Mouse (Mus musculus) gastrocnemius, postnatal 10 days (tissue): ENCODE results near the gene Gm17349. TPM values are rescaled to one million over a fixed set of nuclear protein-coding genes. Genes with fewer than 3 reads are reported as not detected.

Source experiments
- DNase-seq: peaks from one replicate; pipeline ENCODE4 v3.0.0; 2021; ENCODE audit warnings: mixed read lengths
- total RNA-seq, 2 experiments: library from RNA; stranded (reverse); gene quantifications; 2 replicates each; pipeline ENCODE4 v1.2.3; 2021

Gene Gm17349
- total RNA-seq, 2 experiments from 2014 or later: 2.4 TPM; not detected in 1

DNA sequence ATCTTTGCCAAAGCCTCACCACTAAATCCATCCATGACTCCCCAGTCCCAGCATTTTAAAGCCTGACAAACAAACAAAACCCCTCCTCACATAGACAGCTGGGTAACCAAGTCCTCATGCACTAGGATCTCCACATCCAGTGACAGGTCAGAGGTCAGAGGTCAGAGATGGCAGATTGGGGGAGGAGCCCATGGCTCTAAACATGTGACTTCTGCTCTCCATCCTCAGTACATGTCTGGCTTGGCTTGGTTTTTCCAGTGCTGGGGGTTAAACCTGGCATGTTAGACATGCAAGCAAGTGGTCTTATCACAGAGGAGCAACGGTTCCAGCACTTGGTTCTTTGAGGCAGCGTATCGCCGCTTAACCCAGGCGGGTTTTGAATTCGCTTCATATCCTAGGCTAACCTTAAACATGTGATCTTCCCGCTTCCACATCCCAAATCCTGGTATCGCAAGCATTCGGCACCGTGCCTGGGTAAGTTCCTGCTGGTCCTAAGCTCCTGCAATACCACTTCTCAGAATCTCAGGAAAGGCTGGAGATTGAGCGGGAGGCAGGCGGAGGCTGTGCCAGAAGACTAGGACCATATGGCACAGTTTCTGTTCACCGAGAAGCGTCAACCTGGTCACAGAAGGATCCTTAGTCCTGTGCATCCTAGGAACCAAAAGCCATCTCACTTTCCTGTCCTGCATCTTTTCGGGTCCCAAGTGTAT lies 44.0 kb downstream of the Gm17349 start:
- no peak for DNase-seq

DNA sequence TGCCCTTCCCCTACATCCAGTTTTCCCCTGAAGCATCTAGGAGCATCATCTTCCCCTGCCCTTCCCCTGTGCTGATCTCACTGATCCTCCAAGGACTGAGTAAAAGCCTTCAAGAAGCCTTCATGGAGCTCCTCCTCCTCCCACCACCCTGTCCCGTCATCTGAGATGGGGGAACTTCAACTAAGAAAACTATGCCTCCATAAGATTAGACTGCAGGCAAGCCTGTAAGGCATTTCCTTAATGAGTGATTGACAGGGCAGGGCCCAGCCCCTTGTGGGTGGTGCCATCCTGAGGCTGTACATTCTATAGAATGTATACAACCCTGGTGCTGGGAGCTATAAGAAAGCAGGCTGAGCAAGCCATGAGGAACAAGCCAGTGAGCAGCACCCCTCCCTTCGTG lies 46.9 kb downstream of the Gm17349 start:
- no peak for DNase-seq

DNA sequence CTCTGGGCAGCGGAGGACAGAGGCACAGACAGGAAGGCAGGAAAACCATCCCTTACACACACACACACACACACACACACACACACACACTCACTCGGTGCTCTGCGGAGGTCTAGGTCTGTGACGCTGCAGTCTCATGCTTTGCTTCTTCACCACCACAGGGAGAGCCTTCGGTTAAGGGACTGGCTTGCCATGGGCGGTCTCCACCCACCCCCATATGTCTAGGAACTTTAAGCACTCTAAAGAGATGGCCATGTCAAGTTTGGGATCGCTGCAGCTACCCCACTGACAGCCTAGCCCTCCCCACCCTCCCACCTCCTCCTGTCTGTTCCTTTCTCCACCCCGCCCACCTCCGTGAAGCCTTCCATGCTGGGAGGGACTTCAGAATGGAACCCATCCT lies 49.3 kb downstream of the Gm17349 start:
- no peak for DNase-seq

DNA sequence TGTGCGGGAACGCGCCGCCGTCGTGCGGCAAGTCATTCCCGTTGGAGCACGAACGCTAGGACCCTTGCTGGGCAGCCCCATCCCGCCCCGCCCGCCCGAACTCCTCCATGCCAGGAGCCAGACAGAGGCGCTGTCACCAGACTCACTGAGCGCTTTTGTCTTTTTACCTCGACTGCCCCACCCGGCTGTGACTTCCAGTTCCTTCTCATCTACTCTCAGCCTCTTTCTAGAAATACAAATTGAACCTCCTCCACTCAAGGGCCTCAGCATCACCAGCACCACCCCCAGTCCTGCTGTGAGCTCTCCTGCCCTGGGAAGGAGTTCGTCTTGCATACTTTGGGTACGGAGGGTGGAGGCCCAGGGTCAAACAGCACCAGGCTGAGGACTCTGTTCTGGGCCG lies 51.4 kb downstream of the Gm17349 start:
- DNase-seq: no peak

DNA sequence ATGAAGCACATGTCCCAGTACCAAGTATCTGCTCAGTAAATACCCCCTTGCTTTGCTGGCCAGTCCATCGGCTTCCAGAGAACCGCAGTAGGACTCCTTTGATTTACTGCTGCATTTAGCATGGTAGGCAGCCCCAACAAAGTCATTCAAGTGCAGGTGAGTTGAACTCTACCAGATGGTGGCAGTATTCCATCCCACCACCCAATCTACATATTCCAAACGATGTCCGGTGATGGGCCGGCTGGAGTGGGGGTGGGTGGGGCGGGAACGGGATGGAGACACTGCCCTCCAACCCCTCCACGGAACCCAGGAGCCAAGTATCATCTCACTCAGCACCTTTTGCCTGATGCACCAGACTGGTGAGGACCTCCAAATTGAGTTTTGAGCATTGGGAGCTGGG lies 52.0 kb downstream of the Gm17349 start:
- DNase-seq: no peak

Other genes starting within 250 kb of the Gm17349 start
- gene Nckap5l, start 247.7 kb downstream of the Gm17349 start, total RNA-seq: 10 to 100 TPM; 12.3 to 21.0 TPM
- gene Bcdin3d, start 230.8 kb downstream of the Gm17349 start, total RNA-seq: 1 to 10 TPM; 5.3 TPM
- under 1 TPM; 0.43 to 0.59 TPM for gene Faim2, start 177.3 kb downstream of the Gm17349 start, total RNA-seq
- gene Aqp2, start 126.4 kb downstream of the Gm17349 start, total RNA-seq: not detected
- under 1 TPM in 1 of 2 experiments, not detected in 1; 0.49 TPM for gene Aqp5, start 114.7 kb downstream of the Gm17349 start, total RNA-seq
- gene Aqp6, start 104.1 kb downstream of the Gm17349 start, total RNA-seq: not detected
- gene Racgap1, start 53.8 kb downstream of the Gm17349 start, total RNA-seq: 10 to 100 TPM; 18.3 to 23.9 TPM
- 1 to 10 TPM; 1.1 to 2.1 TPM for gene Asic1, start 35.1 kb downstream of the Gm17349 start, total RNA-seq
- gene Smarcd1, start 3.4 kb downstream of the Gm17349 start, total RNA-seq: 10 to 100 TPM; 15.4 to 15.9 TPM
- gene Gpd1, start 12.0 kb upstream of the Gm17349 start, total RNA-seq: 100 to 1,000 TPM; 358 to 467 TPM
- 100 to 1,000 TPM; 162 to 182 TPM for gene Cox14, start 20.1 kb upstream of the Gm17349 start, total RNA-seq
- gene Cers5, start 67.4 kb upstream of the Gm17349 start, total RNA-seq: 10 to 100 TPM; 16.0 to 17.5 TPM
- gene Lima1, start 170.0 kb upstream of the Gm17349 start, total RNA-seq: 10 to 100 TPM; 30.4 to 41.9 TPM